ENCODE assay signal across 15 mouse cellular contexts in the genomic region with DNA sequence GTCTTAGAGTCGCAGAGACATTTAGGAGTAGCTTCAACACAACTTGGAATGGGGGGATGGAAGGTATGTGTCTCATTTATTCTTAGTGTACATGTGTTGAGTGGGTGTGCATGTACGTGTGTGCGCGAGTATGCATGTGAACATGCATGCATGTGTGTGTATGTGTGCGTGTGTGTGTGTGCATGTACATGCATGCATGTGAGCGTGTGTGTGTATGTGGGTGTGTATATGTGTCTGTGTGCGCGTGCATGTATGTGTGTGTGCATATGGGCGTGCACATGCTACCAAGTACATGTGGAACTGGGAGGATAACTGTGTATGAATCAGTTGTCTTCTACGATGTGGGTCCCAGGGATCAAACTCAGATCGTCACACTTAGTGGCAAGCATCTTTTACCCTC. TPM values are rescaled to one million over a fixed set of nuclear protein-coding genes. Genes with fewer than 3 reads are reported as not detected.
A peak's percentile ranks its signal among the peaks of the same experiment; 100 is the strongest.
DNase-seq lines count a peak whose midpoint lies in the region; ATAC-seq and TF ChIP-seq lines count a peak whose summit lies in the region.
"Had no signal": no experiment of that assay in that cellular context is flagged by ENCODE, and none has a peak within 500 bp of the region (broad histone marks: within the 10 kb centered on the region; RNA-seq: fewer than 3 reads in every experiment).

No protein-coding gene starts in this region.

- H3K9me3 ChIP-seq in forebrain, embryonic 12.5 days, result no peaks in the 10 kb centered on the region
- no peaks in the 10 kb centered on the region for H3K9me3 ChIP-seq in forebrain, postnatal 0 days (ENCODE audit: low read length)
- no peaks in the 10 kb centered on the region for H3K9me3 ChIP-seq in heart, embryonic 15.5 days (replicated peaks)
- no peaks in the 10 kb centered on the region for H3K9me3 ChIP-seq in midbrain, embryonic 13.5 days
- no peaks in the 10 kb centered on the region for H3K9me3 ChIP-seq in midbrain, embryonic 16.5 days (replicated peaks; ENCODE audit: control insufficient read depth, low read length, poor library complexity, severe bottlenecking)
- H3K9me3 ChIP-seq in neural tube, embryonic 14.5 days (ENCODE audit: control insufficient read depth, low read length), result no peaks in the 10 kb centered on the region
- H3K9me3 ChIP-seq: midbrain, embryonic 12.5 days; neural tube, embryonic 12.5 days had no signal

- WGBS in forebrain, embryonic 12.5 days, result 92% methylated on average over 11 of the region's 11 CpGs
- 92% methylated on average over 11 of the region's 11 CpGs for WGBS in forebrain, postnatal 0 days
- 84% methylated on average over 11 of the region's 11 CpGs for WGBS in heart, embryonic 15.5 days
- 91% methylated on average over 11 of the region's 11 CpGs for WGBS in midbrain, embryonic 13.5 days
- WGBS in midbrain, embryonic 16.5 days, result 91% methylated on average over 11 of the region's 11 CpGs
- WGBS in neural tube, embryonic 14.5 days, result 92% methylated on average over 11 of the region's 11 CpGs

- peak overlapping the region; percentile 76; the same call in 1 of the 2 replicates for H3K27ac ChIP-seq in forebrain, embryonic 12.5 days
- H3K27ac ChIP-seq in forebrain, postnatal 0 days (ENCODE audit: low read depth, low read length), result no peak overlapping the region
- H3K27ac ChIP-seq in heart, embryonic 15.5 days, result peak overlapping the region; percentile 54; the same call in 1 of the 2 replicates
- H3K27ac ChIP-seq in midbrain, embryonic 13.5 days, result peak overlapping the region; percentile 70
- H3K27ac ChIP-seq in midbrain, embryonic 16.5 days (ENCODE audit: low read length), result no peak overlapping the region
- peak overlapping the region; percentile 90 for H3K27ac ChIP-seq in neural tube, embryonic 14.5 days (ENCODE audit: low read depth, low read length)
- H3K27ac ChIP-seq: neural tube, embryonic 12.5 days had no signal

- no peak overlapping the region for H3K4me2 ChIP-seq in forebrain, embryonic 12.5 days
- no peak overlapping the region for H3K4me2 ChIP-seq in forebrain, postnatal 0 days (ENCODE audit: low read depth)
- H3K4me2 ChIP-seq in heart, embryonic 15.5 days, result peak overlapping the region; percentile 34
- H3K4me2 ChIP-seq in midbrain, embryonic 13.5 days (replicated peaks), result no peak overlapping the region
- no peak overlapping the region for H3K4me2 ChIP-seq in midbrain, embryonic 16.5 days (ENCODE audit: low read length)
- no peak overlapping the region for H3K4me2 ChIP-seq in neural tube, embryonic 14.5 days (ENCODE audit: low read depth, low read length)
- H3K4me2 ChIP-seq: midbrain, embryonic 12.5 days; neural tube, embryonic 12.5 days had no signal

- DNase-seq in forebrain, postnatal 0 days, result no peak
- no peak for DNase-seq in heart, adult 8-10 months (ENCODE audit: low spot score)
- no peak for DNase-seq in cerebellum, postnatal 36 days
- DNase-seq: cerebellum, adult 2 months; gastrocnemius, postnatal 14 days; kidney, adult 2 months; kidney, postnatal 36 days; right cerebral cortex, postnatal 4 days had no signal

- H3K4me1 ChIP-seq in forebrain, embryonic 12.5 days, result peaks cover 63% of the 10 kb centered on the region
- peaks cover 20% of the 10 kb centered on the region for H3K4me1 ChIP-seq in forebrain, postnatal 0 days (ENCODE audit: insufficient read depth)
- peaks cover 24% of the 10 kb centered on the region for H3K4me1 ChIP-seq in heart, embryonic 15.5 days (replicated peaks)
- peaks cover 63% of the 10 kb centered on the region for H3K4me1 ChIP-seq in midbrain, embryonic 13.5 days (replicated peaks)
- H3K4me1 ChIP-seq in midbrain, embryonic 16.5 days (ENCODE audit: control insufficient read depth, insufficient read depth, low read length), result peaks cover 44% of the 10 kb centered on the region
- H3K4me1 ChIP-seq in neural tube, embryonic 14.5 days (ENCODE audit: control insufficient read depth, insufficient read depth, low read length), result peaks cover 64% of the 10 kb centered on the region

- no peak overlapping the region for H3K4me3 ChIP-seq in forebrain, embryonic 12.5 days (replicated peaks)
- H3K4me3 ChIP-seq in forebrain, postnatal 0 days (ENCODE audit: low read depth, low read length), result no peak overlapping the region
- H3K4me3 ChIP-seq in heart, embryonic 15.5 days, result peak overlapping the region; percentile 20
- no peak overlapping the region for H3K4me3 ChIP-seq in midbrain, embryonic 13.5 days (replicated peaks)
- H3K4me3 ChIP-seq in midbrain, embryonic 16.5 days (ENCODE audit: low read depth, low read length), result no peak overlapping the region
- H3K4me3 ChIP-seq in neural tube, embryonic 14.5 days (ENCODE audit: low read depth, low read length), result no peak overlapping the region
- H3K4me3 ChIP-seq: midbrain, embryonic 12.5 days; neural tube, embryonic 12.5 days had no signal

- no peak overlapping the region for H3K9ac ChIP-seq in forebrain, embryonic 12.5 days
- H3K9ac ChIP-seq in forebrain, postnatal 0 days, result no peak overlapping the region
- no peak overlapping the region for H3K9ac ChIP-seq in heart, embryonic 15.5 days
- H3K9ac ChIP-seq in midbrain, embryonic 13.5 days (replicated peaks), result no peak overlapping the region
- H3K9ac ChIP-seq in midbrain, embryonic 16.5 days (ENCODE audit: low read depth, low read length), result no peak overlapping the region
- H3K9ac ChIP-seq in neural tube, embryonic 14.5 days (replicated peaks; ENCODE audit: low read depth, low read length), result no peak overlapping the region
- H3K9ac ChIP-seq: midbrain, embryonic 12.5 days; neural tube, embryonic 12.5 days had no signal

- peaks cover 45% of the 10 kb centered on the region for H3K27me3 ChIP-seq in forebrain, embryonic 12.5 days
- no peaks in the 10 kb centered on the region for H3K27me3 ChIP-seq in forebrain, postnatal 0 days (ENCODE audit: insufficient read depth, low read length)
- H3K27me3 ChIP-seq in heart, embryonic 15.5 days, result peaks cover 54% of the 10 kb centered on the region
- H3K27me3 ChIP-seq in midbrain, embryonic 13.5 days, result peaks cover 3% of the 10 kb centered on the region
- H3K27me3 ChIP-seq in midbrain, embryonic 16.5 days (ENCODE audit: control insufficient read depth, insufficient read depth, low read depth, low read length), result no peaks in the 10 kb centered on the region
- H3K27me3 ChIP-seq in neural tube, embryonic 14.5 days (ENCODE audit: control insufficient read depth, insufficient read depth, low read length), result no peaks in the 10 kb centered on the region

- no peak for ATAC-seq in forebrain, embryonic 12.5 days (ENCODE audit: low FRiP score)
- ATAC-seq in forebrain, postnatal 0 days, result no peak
- ATAC-seq in heart, embryonic 15.5 days (replicated peaks; ENCODE audit: insufficient number of reproducible peaks, insufficient read depth, low FRiP score, low read depth), result no peak
- ATAC-seq in midbrain, embryonic 13.5 days, result no peak
- ATAC-seq in midbrain, embryonic 16.5 days, result no peak
- no peak for ATAC-seq in neural tube, embryonic 14.5 days (ENCODE audit: low read depth)

- no peaks in the 10 kb centered on the region for H3K36me3 ChIP-seq in forebrain, embryonic 12.5 days (replicated peaks)
- H3K36me3 ChIP-seq in forebrain, postnatal 0 days (ENCODE audit: insufficient read depth), result no peaks in the 10 kb centered on the region
- H3K36me3 ChIP-seq in heart, embryonic 15.5 days, result no peaks in the 10 kb centered on the region
- H3K36me3 ChIP-seq in midbrain, embryonic 13.5 days, result no peaks in the 10 kb centered on the region
- no peaks in the 10 kb centered on the region for H3K36me3 ChIP-seq in midbrain, embryonic 16.5 days (ENCODE audit: control insufficient read depth, insufficient read depth, low read length)
- H3K36me3 ChIP-seq in neural tube, embryonic 14.5 days (ENCODE audit: control insufficient read depth, insufficient read depth, low read length), result no peaks in the 10 kb centered on the region
- H3K36me3 ChIP-seq: midbrain, embryonic 12.5 days; neural tube, embryonic 12.5 days had no signal

- TF ChIP-seq CTCF in forebrain, postnatal 0 days (IDR thresholded peaks at IDR 0.05; ENCODE audit: low read depth), result no peak

RNA-seq across cellular contexts. Expression of a gene that starts 37.7 kb away (rescaled TPM):
- polyA plus RNA-seq in forebrain, embryonic 12.5 days (2016; fragmentation: Nextera tagmentation; extraction: Ambion mirVana), result 12.2 and 12.4 TPM in 2 replicates
- total RNA-seq in forebrain, postnatal 0 days (2014; rRNA removed), result 4.5 and 5.6 TPM in 2 replicates
- 4.9 and 9.5 TPM in 2 replicates for polyA plus RNA-seq in forebrain, postnatal 0 days (2015; fragmentation: Nextera tagmentation; extraction: Ambion mirVana)
- polyA plus RNA-seq in heart, embryonic 15.5 days (2015; fragmentation: Nextera tagmentation; extraction: Ambion mirVana), result 4.2 and 5.9 TPM in 2 replicates
- 10 to 100 TPM; 15.1 to 22.1 (median 18.2) TPM for total RNA-seq in heart, adult 8-10 months (2022)
- polyA plus RNA-seq in midbrain, embryonic 13.5 days (2015; fragmentation: Nextera tagmentation; extraction: Ambion mirVana), result 20.2 and 20.9 TPM in 2 replicates
- polyA plus RNA-seq in midbrain, embryonic 16.5 days (2015; fragmentation: Nextera tagmentation; extraction: Ambion mirVana), result 17.7 and 17.9 TPM in 2 replicates
- 23.5 and 23.9 TPM in 2 replicates for polyA plus RNA-seq in neural tube, embryonic 14.5 days (2014; fragmentation: Nextera tagmentation; extraction: Ambion mirVana)

RNA-seq across cellular contexts. Expression of a gene that starts 38.7 kb away (rescaled TPM):
- 16.1 and 17.3 TPM in 2 replicates for polyA plus RNA-seq in forebrain, embryonic 12.5 days (2016; fragmentation: Nextera tagmentation; extraction: Ambion mirVana)
- 18.5 and 25.6 TPM in 2 replicates for total RNA-seq in forebrain, postnatal 0 days (2014; rRNA removed)
- 13.2 and 16.9 TPM in 2 replicates for polyA plus RNA-seq in forebrain, postnatal 0 days (2015; fragmentation: Nextera tagmentation; extraction: Ambion mirVana)
- 13.8 and 16.3 TPM in 2 replicates for polyA plus RNA-seq in heart, embryonic 15.5 days (2015; fragmentation: Nextera tagmentation; extraction: Ambion mirVana)
- total RNA-seq in heart, adult 8-10 months (2022), result 10 to 100 TPM; 35.2 to 36.2 (median 35.3) TPM
- 17.9 and 18.7 TPM in 2 replicates for polyA plus RNA-seq in midbrain, embryonic 13.5 days (2015; fragmentation: Nextera tagmentation; extraction: Ambion mirVana)
- 15.1 and 18.0 TPM in 2 replicates for polyA plus RNA-seq in midbrain, embryonic 16.5 days (2015; fragmentation: Nextera tagmentation; extraction: Ambion mirVana)
- polyA plus RNA-seq in neural tube, embryonic 14.5 days (2014; fragmentation: Nextera tagmentation; extraction: Ambion mirVana), result 16.2 and 16.3 TPM in 2 replicates

Comparison
In these comparisons a context has a peak if more than half of its experiments do, and no peak if none do; other contexts are left out.
1. H3K27ac ChIP-seq: peak in forebrain, embryonic 12.5 days (single experiment), heart, embryonic 15.5 days (single experiment), midbrain, embryonic 13.5 days (single experiment) and neural tube, embryonic 14.5 days (single experiment); none in forebrain, postnatal 0 days (single experiment) and midbrain, embryonic 16.5 days (single experiment).